Mouse (Mus musculus): ENCODE results near the gene 1700102P08Rik.

The 1700102P08Rik gene

GRCm38 (mm10) chr9:108392676-108393075, at the start of gene 1700102P08Rik:
Gene 1700102P08Rik, plus strand, starts transcription at chr9:108392805.
- peak; percentile 13 to 45 for DNase-seq

- no peak for DNase-seq
Measured at GRCm38 (mm10) chr9:108343331-108343730, 49.3 kb upstream of the 1700102P08Rik start.

- no peak for DNase-seq
Measured at GRCm38 (mm10) chr9:108343835-108344234, 48.8 kb upstream of the 1700102P08Rik start.

- DNase-seq = no peak
Measured at GRCm38 (mm10) chr9:108344471-108344870, 48.1 kb upstream of the 1700102P08Rik start.

GRCm38 (mm10) chr9:108347024-108347423, 45.6 kb upstream of the 1700102P08Rik start:
- DNase-seq = no peak

- peak; percentile 92 to 96 for DNase-seq
Measured at GRCm38 (mm10) chr9:108347540-108348289, 44.9 kb upstream of the 1700102P08Rik start, which contains the start of gene Usp4. Gene Usp4, plus strand, starts transcription at chr9:108347853.

GRCm38 (mm10) chr9:108348290-108348680, 44.3 kb upstream of the 1700102P08Rik start:
- DNase-seq = no peak

GRCm38 (mm10) chr9:108349727-108350126, 42.9 kb upstream of the 1700102P08Rik start:
- no peak for DNase-seq

- DNase-seq = no peak
Measured at GRCm38 (mm10) chr9:108378234-108378633, 14.4 kb upstream of the 1700102P08Rik start.

GRCm38 (mm10) chr9:108378736-108379135, 13.9 kb upstream of the 1700102P08Rik start:
- DNase-seq = no peak

- no peak for DNase-seq
Measured at GRCm38 (mm10) chr9:108379294-108379693, 13.3 kb upstream of the 1700102P08Rik start.

- no peak for DNase-seq
Measured at GRCm38 (mm10) chr9:108381382-108381781, 11.2 kb upstream of the 1700102P08Rik start.

GRCm38 (mm10) chr9:108385006-108385405, 7.6 kb upstream of the 1700102P08Rik start:
- peak; percentile 16 to 39 for DNase-seq

- no peak for DNase-seq
Measured at GRCm38 (mm10) chr9:108386816-108387215, 5.8 kb upstream of the 1700102P08Rik start.

- DNase-seq = no peak
Measured at GRCm38 (mm10) chr9:108388601-108389000, 4.0 kb upstream of the 1700102P08Rik start.

GRCm38 (mm10) chr9:108389220-108389619, 3.4 kb upstream of the 1700102P08Rik start:
- DNase-seq = peak; percentile 11 to 22

GRCm38 (mm10) chr9:108394191-108394590, 1.6 kb downstream of the 1700102P08Rik start:
- no peak for DNase-seq

- DNase-seq = no peak
Measured at GRCm38 (mm10) chr9:108395427-108395826, 2.8 kb downstream of the 1700102P08Rik start.

- no peak for DNase-seq
Measured at GRCm38 (mm10) chr9:108398324-108398723, 5.7 kb downstream of the 1700102P08Rik start.

GRCm38 (mm10) chr9:108401186-108401960, 8.8 kb downstream of the 1700102P08Rik start:
- no peak for DNase-seq

- DNase-seq = no peak
Measured at GRCm38 (mm10) chr9:108403081-108403480, 10.5 kb downstream of the 1700102P08Rik start.

- DNase-seq = no peak
Measured at GRCm38 (mm10) chr9:108404451-108404850, 11.8 kb downstream of the 1700102P08Rik start.

- DNase-seq = no peak
Measured at GRCm38 (mm10) chr9:108409535-108409934, 16.9 kb downstream of the 1700102P08Rik start.

All from kidney, postnatal 4 days (tissue).